Mouse (Mus musculus) lung, postnatal 0 days (tissue): ENCODE measurements around the gene Evi5l.

Experiments used
- CTCF ChIP-seq: IDR thresholded peaks from 2 replicates; pipeline ENCODE4 v1.5.1; 2016; ENCODE audit warnings: antibody characterized with exemption, mild to moderate bottlenecking
- EP300 ChIP-seq: IDR thresholded peaks from 2 replicates; pipeline ENCODE4 v1.6.1; 2016; ENCODE audit warnings: antibody characterized with exemption, mild to moderate bottlenecking, control low read depth

DNA sequence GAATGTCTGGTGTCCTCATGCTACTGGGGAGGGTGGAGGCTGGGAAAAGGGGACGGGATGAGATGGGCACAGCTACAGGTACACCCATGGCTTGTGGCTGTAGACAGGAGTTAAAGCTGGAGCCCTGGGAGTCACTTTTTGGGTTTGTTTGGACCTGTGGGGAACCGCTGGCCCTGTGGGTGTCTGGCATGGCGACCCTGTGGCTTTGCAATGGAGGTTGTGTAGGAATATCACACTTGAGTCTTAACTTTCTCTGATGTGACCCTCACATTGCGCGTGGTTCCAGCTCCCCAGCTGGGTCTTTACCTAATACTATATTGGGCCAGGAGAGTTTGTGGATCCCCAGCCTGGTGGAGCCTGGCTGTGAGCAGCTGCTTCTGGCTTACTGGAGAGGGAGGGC is 78.7 kb downstream of the Evi5l start:
- TF ChIP-seq CTCF (no peak), EP300 (no peak)
